Comparison of ENCODE assay signal across 12 mouse cellular contexts in the genomic region with DNA sequence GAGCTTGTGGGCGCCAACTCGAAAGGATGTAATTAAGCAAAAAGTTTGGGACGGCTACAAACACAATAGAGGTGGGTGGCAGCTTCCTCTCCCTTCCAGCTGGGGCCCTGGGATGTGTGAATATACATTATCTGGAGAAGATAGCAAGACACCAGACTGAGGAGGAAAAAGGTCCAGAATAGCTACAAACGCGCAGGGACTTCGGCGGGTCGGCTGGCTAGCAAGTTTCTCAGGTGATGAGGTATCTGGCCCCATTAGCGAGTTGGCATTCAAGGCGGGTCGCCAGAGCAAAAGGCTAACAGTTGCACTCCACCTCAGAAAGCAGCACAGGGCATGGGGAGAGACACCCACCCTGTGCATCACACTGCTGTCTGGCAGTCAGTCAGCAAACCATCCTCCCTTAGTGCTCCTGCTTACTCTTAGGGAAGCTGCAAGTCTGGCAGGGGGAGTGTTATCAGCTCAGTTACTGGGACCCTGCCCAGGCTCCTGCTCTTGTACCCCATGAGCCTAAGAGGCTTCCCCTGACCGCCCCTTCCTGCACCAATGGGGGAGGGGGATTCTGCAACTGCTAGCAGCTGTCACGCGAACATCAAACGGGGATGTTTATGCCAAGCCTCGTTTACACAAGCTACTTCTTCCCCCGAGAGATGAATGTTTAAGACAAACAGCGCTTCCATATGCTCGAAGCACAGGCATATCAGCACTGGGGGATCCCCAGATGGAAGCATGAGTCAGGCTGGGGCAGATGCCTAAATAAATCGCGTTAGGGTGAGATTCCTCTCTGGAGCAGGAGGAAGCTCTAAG.
A peak's percentile ranks its signal among the peaks of the same experiment; 100 is the strongest.
DNase-seq lines count a peak whose midpoint lies in the region; ATAC-seq lines count a peak whose summit lies in the region.
"Had no signal": no experiment of that assay in that cellular context is flagged by ENCODE, and none has a peak within 500 bp of the region (broad histone marks: within the 10 kb centered on the region; RNA-seq: fewer than 3 reads in every experiment).

No protein-coding gene starts in this region.

- ATAC-seq in midbrain, embryonic 11.5 days (ENCODE audit: low FRiP score), result peak; percentile 44; the same call in 1 of the 2 replicates
- ATAC-seq in frontal cortex, adult (ENCODE audit: low TSS enrichment), result peak; percentile 45
- no peak for ATAC-seq in erythroblast, adult 5-6 weeks (replicated peaks; ENCODE audit: low FRiP score, poor library complexity, severe bottlenecking)

- H3K4me1 ChIP-seq in midbrain, embryonic 11.5 days (ENCODE audit: control insufficient read depth, insufficient read depth, low read length), result no peaks in the 10 kb centered on the region
- H3K4me1 ChIP-seq in midbrain, embryonic 10.5 days, result peaks cover 5% of the 10 kb centered on the region; the same call in 1 of the 2 replicates
- H3K4me1 ChIP-seq: limb, embryonic 10.5 days had no signal

- H3K4me3 ChIP-seq in midbrain, embryonic 11.5 days (ENCODE audit: low read depth, low read length), result no peak overlapping the region
- no peak overlapping the region for H3K4me3 ChIP-seq in midbrain, embryonic 10.5 days
- H3K4me3 ChIP-seq: embryonic facial prominence, embryonic 13.5 days; limb, embryonic 10.5 days; midbrain, embryonic 12.5 days had no signal

- no peaks in the 10 kb centered on the region for H3K36me3 ChIP-seq in midbrain, embryonic 11.5 days (ENCODE audit: control insufficient read depth, insufficient read depth, low read length)
- peaks cover 5% of the 10 kb centered on the region; the same call in 1 of the 2 replicates for H3K36me3 ChIP-seq in midbrain, embryonic 10.5 days
- H3K36me3 ChIP-seq: limb, embryonic 10.5 days had no signal

- H3K9me3 ChIP-seq in midbrain, embryonic 11.5 days (ENCODE audit: control insufficient read depth, low read length), result no peaks in the 10 kb centered on the region
- H3K9me3 ChIP-seq in midbrain, embryonic 10.5 days (replicated peaks), result no peaks in the 10 kb centered on the region
- H3K9me3 ChIP-seq: embryonic facial prominence, embryonic 13.5 days; limb, embryonic 10.5 days; midbrain, embryonic 12.5 days had no signal

- no peak overlapping the region for H3K4me2 ChIP-seq in midbrain, embryonic 11.5 days
- H3K4me2 ChIP-seq: embryonic facial prominence, embryonic 13.5 days; midbrain, embryonic 12.5 days had no signal

- no peak overlapping the region for H3K9ac ChIP-seq in midbrain, embryonic 11.5 days (ENCODE audit: low read length)
- H3K9ac ChIP-seq: embryonic facial prominence, embryonic 13.5 days; midbrain, embryonic 12.5 days had no signal

- DNase-seq in midbrain, embryonic 11.5 days (ENCODE audit: low spot score, missing footprints), result peak; percentile 81
- DNase-seq in midbrain, embryonic 10.5 days (ENCODE audit: low spot score), result no peak
- peak; percentile 62 for DNase-seq in left cerebral cortex, adult 11 months (ENCODE audit: low spot score)
- peak; percentile 71 to 77 for DNase-seq in right cerebral cortex, postnatal 36 days (ENCODE audit: low spot score in 2 of 2)
- DNase-seq in gastrocnemius, postnatal 25 days, result no peak
- no peak for DNase-seq in kidney, postnatal 10 days
- DNase-seq: heart, postnatal 36 days had no signal

- no peak overlapping the region for H3K27ac ChIP-seq in midbrain, embryonic 11.5 days (ENCODE audit: low read depth, low read length)
- no peak overlapping the region for H3K27ac ChIP-seq in midbrain, embryonic 10.5 days (replicated peaks)
- H3K27ac ChIP-seq: embryonic facial prominence, embryonic 13.5 days; limb, embryonic 10.5 days; midbrain, embryonic 12.5 days had no signal

- WGBS in midbrain, embryonic 11.5 days, result 73% methylated on average over 21 of the region's 21 CpGs
- 78% methylated on average over 21 of the region's 21 CpGs for WGBS in midbrain, embryonic 10.5 days

- H3K27me3 ChIP-seq in midbrain, embryonic 11.5 days (ENCODE audit: control insufficient read depth, insufficient read depth, low read length), result no peaks in the 10 kb centered on the region
- no peaks in the 10 kb centered on the region for H3K27me3 ChIP-seq in midbrain, embryonic 10.5 days (ENCODE audit: low read depth, poor library complexity, severe bottlenecking)
- H3K27me3 ChIP-seq: embryonic facial prominence, embryonic 13.5 days; midbrain, embryonic 12.5 days had no signal

Comparison
In these comparisons a context has a peak if more than half of its experiments do, and no peak if none do; other contexts are left out.
1. DNase-seq: peak in midbrain, embryonic 11.5 days (single experiment), left cerebral cortex, adult 11 months (single experiment) and right cerebral cortex, postnatal 36 days (2 of 2); none in midbrain, embryonic 10.5 days (single experiment), gastrocnemius, postnatal 25 days (single experiment) and kidney, postnatal 10 days (single experiment).